ENCODE assay signal across 9 mouse cellular contexts in genomic region chr2:115579171-115579900, GRCm38 (mm10). TPM values are rescaled to one million over a fixed set of nuclear protein-coding genes. Genes with fewer than 3 reads are reported as not detected.
A peak's percentile ranks its signal among the peaks of the same experiment; 100 is the strongest.
DNase-seq lines count a peak whose midpoint lies in the region; ATAC-seq and TF ChIP-seq lines count a peak whose summit lies in the region.
"Had no signal": no experiment of that assay in that cellular context is flagged by ENCODE, and none has a peak within 500 bp of the region (broad histone marks: within the 10 kb centered on the region; RNA-seq: fewer than 3 reads in every experiment).

No protein-coding gene starts in this region.

- H3K27ac ChIP-seq in heart, embryonic 14.5 days (replicated peaks in 1 of 2; ENCODE audit: control insufficient read depth in 1 of 2, insufficient read depth in 1 of 2, low read depth in 2 of 2, low read length in 2 of 2), result peak overlapping the region; percentile 64 to 77
- H3K27ac ChIP-seq in hindbrain, postnatal 0 days, result no peak overlapping the region
- no peak overlapping the region for H3K27ac ChIP-seq in midbrain, embryonic 15.5 days

- peak overlapping the region; percentile 62 for H3K9ac ChIP-seq in heart, embryonic 14.5 days (ENCODE audit: low read length)
- no peak overlapping the region for H3K9ac ChIP-seq in hindbrain, postnatal 0 days (replicated peaks; ENCODE audit: low read length)
- no peak overlapping the region for H3K9ac ChIP-seq in midbrain, embryonic 15.5 days

- intact Hi-C loops in heart, postnatal 25 days (cut with DNase I), result no loop called here

- peaks cover 12 to 21% of the 10 kb centered on the region in 2 experiments for H3K4me1 ChIP-seq in heart, embryonic 14.5 days (ENCODE audit: control insufficient read depth in 2 of 2, insufficient read depth in 2 of 2, low read length in 2 of 2)
- H3K4me1 ChIP-seq in hindbrain, postnatal 0 days (ENCODE audit: insufficient read depth, low read length), result peaks cover 7% of the 10 kb centered on the region
- H3K4me1 ChIP-seq in midbrain, embryonic 15.5 days, result peaks cover 11% of the 10 kb centered on the region

- DNase-seq in heart, postnatal 25 days (ENCODE audit: low spot score), result no peak
- DNase-seq in embryo, embryonic 11 days, result peak; percentile 78
- DNase-seq in hindbrain, postnatal 0 days (ENCODE audit: low spot score), result no peak
- DNase-seq in spleen, adult 18-20 months, result no peak
- no peak for DNase-seq in cerebellum, adult 11 months
- DNase-seq in adrenal gland, postnatal 25 days, result no peak
- DNase-seq: kidney, adult 18-20 months had no signal

- peak overlapping the region; percentile 60 for H3K4me2 ChIP-seq in heart, embryonic 14.5 days (ENCODE audit: low read length)
- H3K4me2 ChIP-seq in hindbrain, postnatal 0 days (ENCODE audit: low read depth, low read length), result peak overlapping the region; percentile 13; the same call in 1 of the 2 replicates
- 0 out of 2 replicates have a peak overlapping the region, but pooled peaks have one; percentile 1 for H3K4me2 ChIP-seq in midbrain, embryonic 15.5 days

- TF ChIP-seq CTCF in hindbrain, postnatal 0 days (IDR thresholded peaks at IDR 0.05; ENCODE audit: low read depth), result no peak

- H3K4me3 ChIP-seq in heart, embryonic 14.5 days (ENCODE audit: control insufficient read depth in 1 of 2, insufficient read depth in 1 of 2, low read depth in 1 of 2, low read length in 2 of 2), result peak overlapping the region; percentile 16 to 29; a peak in 3 of 4 replicates
- H3K4me3 ChIP-seq in hindbrain, postnatal 0 days (ENCODE audit: low read length), result no peak overlapping the region
- no peak overlapping the region for H3K4me3 ChIP-seq in midbrain, embryonic 15.5 days

- H3K9me3 ChIP-seq in heart, embryonic 14.5 days (ENCODE audit: control insufficient read depth, low read length), result no peaks in the 10 kb centered on the region
- H3K9me3 ChIP-seq in hindbrain, postnatal 0 days (ENCODE audit: low read length), result no peaks in the 10 kb centered on the region
- no peaks in the 10 kb centered on the region for H3K9me3 ChIP-seq in midbrain, embryonic 15.5 days

- WGBS in heart, embryonic 14.5 days, result 32% methylated on average over 18 of the region's 18 CpGs
- WGBS in hindbrain, postnatal 0 days, result 42% methylated on average over 18 of the region's 18 CpGs
- 34% methylated on average over 18 of the region's 18 CpGs for WGBS in midbrain, embryonic 15.5 days

- no peaks in the 10 kb centered on the region for H3K27me3 ChIP-seq in heart, embryonic 14.5 days (ENCODE audit: control insufficient read depth, insufficient read depth, low read length)
- H3K27me3 ChIP-seq in hindbrain, postnatal 0 days (ENCODE audit: insufficient read depth, low read length), result no peaks in the 10 kb centered on the region
- H3K27me3 ChIP-seq in midbrain, embryonic 15.5 days (replicated peaks), result no peaks in the 10 kb centered on the region

- H3K36me3 ChIP-seq in heart, embryonic 14.5 days (ENCODE audit: control insufficient read depth, insufficient read depth, low read length), result no peaks in the 10 kb centered on the region
- no peaks in the 10 kb centered on the region for H3K36me3 ChIP-seq in hindbrain, postnatal 0 days (ENCODE audit: insufficient read depth, low read length)
- H3K36me3 ChIP-seq in midbrain, embryonic 15.5 days (replicated peaks), result no peaks in the 10 kb centered on the region

- no peak for ATAC-seq in heart, embryonic 14.5 days (ENCODE audit: insufficient number of reproducible peaks, insufficient read depth, low FRiP score, low read depth)
- ATAC-seq in hindbrain, postnatal 0 days, result no peak
- ATAC-seq in midbrain, embryonic 15.5 days (replicated peaks), result no peak

RNA-seq across cellular contexts. Expression of gene BC052040, which starts 2.2 kb away (rescaled TPM):
- 8.5 and 9.6 TPM in 2 replicates for polyA plus RNA-seq in heart, embryonic 14.5 days (2014; fragmentation: Nextera tagmentation; extraction: Ambion mirVana)
- total RNA-seq in heart, postnatal 25 days (2021), result 1 to 10 TPM; 1.6 to 2.0 TPM
- total RNA-seq in hindbrain, postnatal 0 days (2014; rRNA removed), result 11.7 and 14.3 TPM in 2 replicates
- 11.2 and 13.7 TPM in 2 replicates for polyA plus RNA-seq in hindbrain, postnatal 0 days (2015; fragmentation: Nextera tagmentation; extraction: Ambion mirVana)
- polyA plus RNA-seq in midbrain, embryonic 15.5 days (2015; fragmentation: Nextera tagmentation; extraction: Ambion mirVana), result 17.3 and 19.6 TPM in 2 replicates
- total RNA-seq in adrenal gland, postnatal 25 days (2021), result 4.2 and 5.8 TPM in 2 replicates

Comparison
In these comparisons a context has a peak if more than half of its experiments do, and no peak if none do; other contexts are left out.
1. H3K27ac ChIP-seq: peak in heart, embryonic 14.5 days (2 of 2); none in hindbrain, postnatal 0 days (single experiment) and midbrain, embryonic 15.5 days (single experiment).
2. H3K4me2 ChIP-seq: peak in every context shown above with its lines; median percentile 60 in heart, embryonic 14.5 days; 13 in hindbrain, postnatal 0 days; 1 in midbrain, embryonic 15.5 days.
3. H3K4me3 ChIP-seq: peak in heart, embryonic 14.5 days (2 of 2); none in hindbrain, postnatal 0 days (single experiment) and midbrain, embryonic 15.5 days (single experiment).